Mouse (Mus musculus) frontal cortex, postnatal 36 days (tissue): Measurements from ENCODE around the gene Jakmip3.

Experiments
- DNase-seq, 2 experiments: peaks; one replicate each; pipeline ENCODE4 v3.0.0; 2022; ENCODE audit warnings: low spot score in 2 of 2

The Jakmip3 gene

DNA sequence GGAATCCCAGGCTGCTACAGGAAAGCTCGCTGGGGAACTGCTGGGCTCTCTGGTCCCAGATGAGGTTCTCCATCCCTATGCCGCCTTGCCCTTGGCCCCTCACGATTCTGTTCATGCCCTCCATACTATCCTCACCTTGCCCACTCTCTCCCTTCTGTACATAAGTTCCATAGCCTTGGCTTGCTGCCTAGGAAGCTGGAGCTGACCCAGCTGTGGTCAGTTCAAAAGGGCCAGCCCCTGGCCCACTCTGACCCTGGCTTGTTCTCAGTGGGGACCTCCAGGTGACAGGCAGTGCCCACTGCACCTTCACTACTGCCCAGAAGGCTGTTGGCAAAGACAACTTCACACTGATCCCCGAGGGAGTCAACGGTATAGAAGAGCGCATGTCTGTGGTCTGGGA is 155.9 kb downstream of the Jakmip3 start:
- no peak for DNase-seq

GRCm38 (mm10) chr7:139100531-139101095 is 160.1 kb downstream of the Jakmip3 start:
- no peak for DNase-seq

DNA sequence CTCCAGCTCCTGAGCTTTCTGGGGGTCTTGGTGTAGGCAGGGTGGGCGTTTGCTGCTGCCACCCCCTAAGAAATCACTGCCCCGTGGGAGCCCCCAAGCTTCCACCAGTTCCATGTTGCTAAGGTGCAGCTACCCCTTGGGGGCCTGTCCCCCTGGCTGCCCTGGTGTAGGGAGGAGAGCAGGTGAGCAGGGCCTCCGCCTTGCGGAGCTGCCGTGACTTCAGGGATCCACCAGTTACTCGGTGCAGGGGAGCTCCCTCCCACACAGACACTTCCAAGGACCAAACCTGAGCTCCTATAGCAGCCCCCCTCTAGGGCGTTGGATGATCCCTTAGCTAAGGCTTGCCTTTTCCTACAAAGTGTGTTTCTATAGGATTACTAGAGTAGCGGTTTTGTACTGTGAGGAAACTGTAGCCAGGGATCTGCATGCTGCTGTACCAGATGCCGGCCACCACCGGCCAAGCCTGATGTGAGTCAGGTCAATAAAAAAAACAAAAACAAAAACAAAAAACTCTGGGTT is 160.8 kb downstream of the Jakmip3 start:
- no peak for DNase-seq

DNA sequence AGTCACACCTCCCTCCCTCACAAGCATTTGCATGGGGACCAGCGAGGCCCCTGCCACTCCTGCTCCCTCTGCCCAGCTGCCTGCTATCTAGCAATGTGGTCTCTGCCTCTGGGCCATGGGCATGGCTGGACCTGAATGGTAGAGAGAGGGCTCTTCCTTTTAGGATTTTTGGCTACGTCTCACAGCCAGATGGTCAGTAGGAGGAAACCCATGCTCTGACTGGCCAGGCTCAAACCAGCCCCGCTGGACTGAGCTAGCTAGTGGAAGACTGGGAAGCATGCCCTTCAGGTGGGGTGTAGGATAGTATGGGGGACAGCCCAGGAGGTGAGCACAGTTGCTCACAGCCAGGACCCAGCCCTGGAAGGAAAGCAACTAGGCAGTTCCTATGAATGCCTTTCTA is 161.3 kb downstream of the Jakmip3 start:
- peak in 1 of 2 experiments; percentile 50 for DNase-seq

DNA sequence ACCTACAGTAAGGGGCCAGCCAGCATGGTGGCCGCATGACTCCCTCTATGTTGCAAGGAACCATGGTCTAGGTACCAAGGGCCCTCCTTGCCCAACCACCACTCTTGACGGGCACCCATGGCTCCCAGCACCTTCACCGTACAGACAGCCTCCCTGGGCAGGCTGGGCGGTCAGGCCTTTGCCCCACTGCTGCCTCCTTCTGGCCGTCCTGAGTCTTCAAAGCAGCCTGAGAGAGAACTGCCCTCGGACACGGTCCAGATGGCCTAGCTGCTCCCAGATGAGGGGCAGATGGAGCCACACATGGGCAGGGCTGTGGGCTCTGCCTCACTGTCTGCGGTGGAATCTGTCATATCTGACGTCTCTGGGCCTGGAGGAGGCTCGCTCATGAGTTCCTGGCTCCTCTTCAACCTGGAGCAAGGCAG is 163.4 kb downstream of the Jakmip3 start:
- DNase-seq: no peak

DNA sequence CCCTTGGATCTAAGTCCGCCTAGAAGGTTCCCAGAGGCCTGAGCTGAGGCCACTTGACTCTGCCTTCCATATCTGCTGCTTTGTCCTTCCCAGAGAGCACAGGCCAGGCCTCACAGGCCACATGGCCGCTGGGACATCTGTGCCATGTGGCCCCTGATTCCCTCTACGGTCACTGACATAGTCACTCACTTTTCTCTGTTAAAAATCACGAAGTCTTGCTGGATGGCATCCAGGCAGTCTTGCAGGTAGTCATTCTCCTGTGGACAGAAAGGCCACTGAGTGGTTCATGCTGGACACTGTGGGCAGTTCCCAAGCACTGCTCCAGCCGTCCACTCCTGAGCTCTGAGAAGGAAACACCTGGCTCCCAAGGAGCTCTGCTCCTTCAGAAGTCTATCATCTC is 164.5 kb downstream of the Jakmip3 start:
- no peak for DNase-seq

DNA sequence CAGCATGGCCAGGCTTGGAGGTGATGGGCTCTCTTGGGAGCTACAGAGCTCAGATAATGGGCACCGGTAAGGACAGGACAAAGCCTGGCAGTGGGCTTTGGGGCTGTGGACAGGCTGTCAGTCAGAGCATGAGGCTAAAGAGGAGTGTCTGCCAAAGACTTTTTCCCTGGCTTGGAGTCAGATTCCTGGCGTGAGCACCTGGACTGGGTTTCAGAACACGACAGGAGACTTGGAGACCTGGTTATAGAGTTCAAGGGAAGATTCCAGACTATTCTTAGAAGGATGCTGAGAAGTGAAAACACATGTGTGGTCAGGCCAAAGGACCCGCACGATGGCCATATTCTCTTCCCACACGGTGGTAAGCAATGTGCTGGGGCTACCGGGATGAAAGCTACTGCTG is 165.2 kb downstream of the Jakmip3 start:
- DNase-seq: no peak

DNA sequence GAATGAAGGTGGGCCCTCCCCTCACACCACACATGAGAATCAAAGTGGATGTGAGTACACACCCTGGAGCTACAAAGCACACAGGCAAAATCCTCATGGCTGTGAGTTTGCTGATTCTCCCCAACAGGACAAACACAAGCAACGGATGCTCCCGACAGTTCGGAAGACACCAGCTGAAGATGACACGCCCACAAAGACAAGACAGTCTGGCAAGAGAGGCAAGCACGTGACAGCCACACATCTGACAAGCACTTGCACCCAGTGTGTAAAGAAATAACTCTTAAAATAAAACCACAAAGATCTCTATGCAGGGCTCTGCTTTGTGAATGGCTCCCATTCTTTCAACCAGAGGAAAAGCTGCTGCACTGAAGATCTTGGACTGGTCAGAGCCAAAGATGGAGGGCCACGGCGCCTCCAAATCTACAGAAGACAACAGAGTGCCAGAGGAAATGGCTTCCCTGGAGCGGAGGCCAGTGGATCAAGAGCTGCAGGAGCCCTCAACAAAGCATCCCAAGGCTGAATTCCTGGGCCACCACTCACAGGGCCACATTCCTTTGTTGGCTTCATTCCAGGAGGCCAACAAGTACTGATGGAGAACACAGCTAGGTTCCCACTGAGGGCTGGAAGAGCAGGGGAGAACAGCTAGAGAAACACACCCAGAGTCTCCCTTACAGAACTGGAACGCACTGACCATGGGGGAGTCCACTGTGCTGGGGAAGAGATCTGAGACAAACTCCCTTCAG is 167.5 kb downstream of the Jakmip3 start:
- DNase-seq: peak in 1 of 2 experiments; percentile 67

GRCm38 (mm10) chr7:139119152-139119774 is 178.7 kb downstream of the Jakmip3 start:
- peak; percentile 84 to 90 for DNase-seq

GRCm38 (mm10) chr7:139119775-139120153 is 179.2 kb downstream of the Jakmip3 start:
- DNase-seq: no peak

GRCm38 (mm10) chr7:139125881-139126280 is 185.4 kb downstream of the Jakmip3 start:
- no peak for DNase-seq

DNA sequence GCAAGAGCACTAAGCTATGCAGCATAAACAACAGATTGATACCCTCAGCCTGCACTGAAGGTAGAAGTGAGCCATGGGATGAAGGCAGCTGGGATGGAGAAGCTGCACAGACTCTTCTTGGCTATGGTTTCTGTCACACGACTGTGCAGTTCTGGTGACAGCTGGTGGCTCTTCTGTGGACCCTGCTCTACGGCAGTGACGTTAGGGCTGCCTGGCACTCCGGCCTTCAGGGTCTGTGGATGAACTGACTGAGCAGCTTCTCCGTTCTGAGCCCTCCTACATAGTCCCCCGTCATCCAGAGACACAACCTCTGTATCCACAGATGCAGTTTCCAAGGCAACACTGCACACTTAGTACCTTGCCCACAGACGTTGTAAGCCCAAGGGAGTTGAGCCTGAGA is 186.0 kb downstream of the Jakmip3 start:
- DNase-seq: no peak

DNA sequence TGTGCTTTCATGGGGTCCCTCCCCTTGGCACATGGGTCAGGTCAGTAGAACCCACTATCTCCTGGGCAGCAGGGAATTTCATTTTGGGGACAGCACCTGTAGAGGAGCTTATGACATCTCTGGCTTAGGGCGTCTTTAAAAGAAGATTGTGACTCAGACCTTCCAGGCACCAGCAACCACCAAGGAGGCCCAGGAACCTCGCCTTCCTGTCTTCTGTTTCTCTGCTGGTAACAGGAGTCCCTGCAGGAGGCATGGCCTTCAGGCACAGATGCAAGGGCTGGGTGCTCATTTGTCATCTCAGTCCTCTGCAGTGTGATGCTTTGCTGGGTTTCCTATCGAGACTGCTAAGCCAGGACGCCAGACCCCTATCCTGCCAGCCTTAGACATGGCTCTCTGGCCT is 188.5 kb downstream of the Jakmip3 start:
- no peak for DNase-seq

GRCm38 (mm10) chr7:139130361-139130760 is 189.8 kb downstream of the Jakmip3 start:
- DNase-seq: no peak

DNA sequence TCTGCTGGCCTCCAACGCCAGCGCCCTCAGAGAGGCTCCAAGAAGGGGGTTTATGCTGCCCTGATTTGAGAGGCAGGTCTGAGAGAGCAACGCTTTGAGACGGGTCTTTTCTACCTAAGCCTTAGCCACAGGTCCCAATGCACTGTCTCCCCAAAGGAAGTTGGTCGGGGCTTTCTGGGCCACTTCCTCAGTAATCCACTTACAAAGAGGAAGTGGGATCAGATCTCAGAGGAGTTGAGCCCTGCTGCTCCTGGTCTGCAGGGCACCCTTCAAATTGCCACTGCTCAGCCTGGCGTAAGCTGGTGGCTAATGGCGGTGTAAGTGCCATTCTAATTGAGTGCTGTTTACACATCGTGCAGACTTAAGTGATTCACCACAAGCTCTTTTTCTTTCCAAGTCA is 191.0 kb downstream of the Jakmip3 start:
- DNase-seq: no peak

DNA sequence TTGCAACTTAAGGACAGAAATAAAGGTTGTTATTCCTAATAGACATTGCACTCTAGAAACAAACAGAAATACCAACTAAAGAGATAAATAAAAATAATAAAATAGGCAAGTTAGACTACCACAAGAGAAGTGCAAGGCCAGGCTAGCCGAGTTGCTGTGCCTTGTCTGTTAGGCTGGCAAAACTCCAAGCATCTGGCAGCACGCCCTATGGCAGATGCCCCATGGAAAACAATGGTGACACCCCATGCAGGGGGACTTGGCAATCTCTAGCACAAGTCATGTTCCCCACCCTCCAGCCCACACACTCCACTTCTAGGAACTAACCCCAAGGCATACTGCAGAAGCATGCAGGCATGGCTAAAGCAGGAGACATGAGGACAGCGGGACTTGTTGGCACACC is 192.9 kb downstream of the Jakmip3 start:
- DNase-seq: no peak
